Mouse (Mus musculus) adrenal gland, adult 2 months (tissue): ENCODE measurements around the gene Eefsec. TPM values are rescaled to one million over a fixed set of nuclear protein-coding genes. Genes with fewer than 3 reads are reported as not detected.
A peak's percentile ranks its signal among the peaks of the same experiment; 100 is the strongest.

Experiments used
- DNase-seq: peaks from one replicate; pipeline ENCODE4 v3.0.0; 2021
- polyA plus RNA-seq: library from polyadenylated mRNA; depleted of rRNA; stranded (reverse); fragments of >200 nt; gene quantifications from 2 replicates; pipeline ENCODE4 v1.2.3, GENCODE M21; 2012
- total RNA-seq, 2 experiments: library from RNA; stranded (reverse); gene quantifications; 2 replicates each; pipeline ENCODE4 v1.2.3; 2021

Eefsec gene
- total and polyA plus RNA-seq, 3 experiments = 15.4 to 22.4 (median 17.2) TPM

GRCm38 (mm10) chr6:88416130-88416758 is 30.1 kb downstream of the Eefsec start:
- DNase-seq = no peak

DNA sequence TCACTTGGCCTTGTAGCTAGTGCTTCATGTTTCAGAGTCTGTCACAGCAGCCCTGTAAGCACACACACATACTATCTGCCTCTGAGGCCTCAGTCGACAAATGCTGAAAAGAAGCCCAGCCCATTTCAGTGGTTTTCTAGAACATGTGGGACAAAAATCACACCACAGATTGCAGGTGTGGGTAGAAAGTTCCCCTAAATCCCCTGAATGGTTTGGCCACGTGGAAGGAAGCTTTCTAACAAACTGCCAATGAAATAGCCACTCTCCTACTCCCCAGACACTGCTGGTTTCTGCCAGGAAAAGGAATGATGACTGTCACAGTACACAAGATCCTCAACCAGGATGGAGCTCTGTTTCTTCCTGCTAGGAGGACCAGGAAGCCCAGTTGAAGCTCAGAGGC is 33.7 kb downstream of the Eefsec start:
- DNase-seq = no peak

GRCm38 (mm10) chr6:88409492-88409891 is 36.8 kb downstream of the Eefsec start:
- DNase-seq = no peak

GRCm38 (mm10) chr6:88400451-88400850 is 45.9 kb downstream of the Eefsec start:
- no peak for DNase-seq

- no peak for DNase-seq
Measured at GRCm38 (mm10) chr6:88397985-88398384, 48.4 kb downstream of the Eefsec start.

DNA sequence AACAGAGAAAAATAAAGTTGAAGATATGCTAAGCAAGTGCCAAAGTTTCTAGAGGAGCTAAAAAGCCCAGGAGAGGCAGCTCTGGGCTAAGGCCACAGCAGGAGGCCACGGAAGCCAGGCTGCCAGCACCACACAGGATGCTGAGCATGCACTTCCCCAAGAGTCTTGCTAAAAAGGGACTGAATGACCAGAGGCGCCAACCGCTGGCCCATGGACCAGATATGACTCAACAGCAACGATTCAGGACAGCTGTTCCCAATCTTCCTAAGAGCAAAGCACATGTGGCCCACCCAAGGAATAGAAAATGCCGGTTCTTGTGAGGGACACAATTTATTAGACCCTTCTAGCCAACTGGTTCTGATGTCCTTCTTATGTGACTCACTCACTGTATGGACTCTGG is 57.4 kb downstream of the Eefsec start:
- DNase-seq = no peak

GRCm38 (mm10) chr6:88387836-88388724 is 58.3 kb downstream of the Eefsec start:
- no peak for DNase-seq

DNA sequence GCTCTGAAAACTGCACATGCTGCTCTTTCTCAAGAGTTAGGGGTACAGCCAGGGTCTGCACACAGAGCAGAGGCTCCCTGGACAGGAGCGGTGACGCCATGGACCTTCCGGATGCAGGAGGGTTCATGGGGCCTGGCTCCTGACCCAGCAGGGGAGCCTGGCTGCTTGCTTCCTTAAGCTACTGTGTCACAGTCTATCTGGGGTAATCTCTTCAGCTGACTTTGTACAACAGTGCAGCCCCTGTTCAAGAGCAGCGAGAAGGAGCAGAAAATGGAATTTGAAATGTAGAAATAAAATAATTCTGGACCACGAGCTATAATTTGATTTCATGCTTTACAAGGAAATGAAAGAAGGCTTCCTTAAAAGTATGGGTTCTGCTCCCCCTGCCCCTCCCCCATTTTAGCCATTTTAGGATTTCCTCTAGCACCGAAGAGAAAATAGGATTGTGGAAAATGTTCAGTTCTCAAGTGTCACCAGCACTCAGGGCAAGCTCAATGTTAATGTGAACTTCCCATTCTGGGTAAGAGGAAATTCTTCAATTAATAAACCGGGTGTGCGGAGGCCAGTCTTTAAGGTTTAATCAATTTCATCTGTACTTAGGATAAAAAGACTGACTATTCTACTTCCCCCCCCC is 61.8 kb downstream of the Eefsec start:
- no peak for DNase-seq

DNA sequence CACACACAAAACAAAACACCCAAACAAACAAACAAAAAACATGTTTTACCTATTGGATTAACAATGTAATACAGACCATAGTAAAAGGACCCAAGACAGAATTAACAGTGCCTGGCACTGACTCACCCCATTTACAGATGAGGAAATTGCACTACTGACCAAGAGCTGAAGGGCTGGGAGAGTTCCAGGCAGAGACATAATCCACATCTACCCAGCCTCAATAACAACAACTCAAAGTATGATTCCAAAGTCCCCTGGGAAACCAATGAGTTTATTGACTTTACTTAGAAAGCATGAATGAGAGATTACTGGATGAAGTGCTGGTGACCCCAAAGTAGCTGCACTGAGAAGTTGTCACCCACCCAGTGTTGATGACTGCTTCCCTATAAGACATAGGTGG is 62.6 kb downstream of the Eefsec start:
- DNase-seq = no peak

GRCm38 (mm10) chr6:88379756-88380155 is 66.6 kb downstream of the Eefsec start:
- DNase-seq = peak; percentile 21

- DNase-seq = no peak
Measured at GRCm38 (mm10) chr6:88378829-88379228, 67.5 kb downstream of the Eefsec start.

DNA sequence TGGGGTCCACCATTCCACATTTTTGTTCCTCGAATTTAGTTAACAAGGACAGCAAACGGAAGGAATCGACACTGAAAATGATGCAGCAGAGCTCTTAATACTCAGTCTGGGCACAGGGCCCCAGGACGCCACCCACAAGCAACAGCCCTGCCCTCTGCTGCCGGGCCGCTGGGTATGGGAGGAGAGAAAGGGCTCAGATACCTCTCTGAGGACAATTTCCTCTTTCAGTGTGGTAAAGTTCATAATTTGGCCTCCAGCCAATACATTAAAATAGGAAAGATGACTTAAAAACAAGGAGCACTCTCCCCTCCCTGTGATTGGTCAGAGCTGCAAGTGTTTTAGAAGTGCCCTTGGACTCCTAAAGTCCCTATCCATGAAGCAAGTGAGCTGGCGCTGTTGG is 72.1 kb downstream of the Eefsec start:
- peak; percentile 54 for DNase-seq

DNA sequence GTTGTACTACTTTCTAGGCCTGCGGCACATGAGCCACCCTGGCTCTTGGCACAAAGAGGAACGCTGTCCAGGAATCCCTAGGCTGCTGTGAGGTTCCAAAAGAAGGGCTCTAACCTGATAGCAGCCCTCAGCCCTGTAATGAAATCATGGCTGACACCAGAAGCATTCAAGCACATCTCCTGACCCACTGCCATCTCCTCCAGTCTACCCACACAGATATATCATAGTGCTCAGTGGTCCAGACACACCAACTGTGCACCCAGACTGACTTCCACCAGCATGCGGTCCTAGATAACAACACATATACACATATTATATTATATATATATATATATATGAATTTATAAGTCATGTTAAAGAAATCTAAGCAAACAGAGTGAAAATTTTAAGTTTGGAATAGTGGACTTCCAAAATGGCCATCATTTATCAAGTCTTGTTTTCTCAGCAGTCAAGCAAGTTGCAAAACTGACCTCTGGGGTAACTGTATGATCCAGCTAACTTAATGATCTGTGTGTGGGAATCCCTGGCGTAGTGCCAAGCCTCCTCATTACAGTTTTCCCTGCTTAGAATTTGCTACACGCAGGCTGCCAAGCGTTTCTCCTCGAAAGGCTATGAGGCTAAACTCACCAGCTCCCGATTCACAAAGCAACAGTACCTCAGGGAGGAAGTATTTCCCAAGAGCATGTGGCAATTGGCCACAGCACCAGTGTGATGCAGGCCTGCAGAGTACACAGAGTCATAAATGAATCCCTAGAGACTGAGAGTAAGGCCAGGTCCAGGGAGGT is 76.3 kb downstream of the Eefsec start:
- DNase-seq = peak; percentile 52

GRCm38 (mm10) chr6:88363475-88364012 is 82.8 kb downstream of the Eefsec start:
- DNase-seq = no peak

DNA sequence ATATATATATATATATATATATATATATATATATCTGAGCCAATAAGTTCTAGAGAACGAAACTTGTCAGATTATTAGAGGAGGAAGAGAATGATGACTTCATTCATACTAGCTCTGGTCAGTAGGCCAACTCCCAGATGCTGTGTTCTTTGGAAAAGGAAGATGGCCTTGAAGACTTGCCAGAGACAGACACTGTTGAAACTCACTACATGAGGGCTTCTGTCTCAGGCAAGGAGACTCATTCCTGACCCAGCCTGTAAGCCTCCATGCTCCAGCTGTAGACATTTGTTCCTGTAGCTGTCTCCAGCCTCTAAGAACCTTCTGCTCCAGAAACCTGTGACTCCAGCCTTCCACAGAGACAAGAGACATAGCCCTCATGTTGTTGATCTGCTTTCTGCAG is 85.2 kb downstream of the Eefsec start:
- DNase-seq = peak; percentile 47

DNA sequence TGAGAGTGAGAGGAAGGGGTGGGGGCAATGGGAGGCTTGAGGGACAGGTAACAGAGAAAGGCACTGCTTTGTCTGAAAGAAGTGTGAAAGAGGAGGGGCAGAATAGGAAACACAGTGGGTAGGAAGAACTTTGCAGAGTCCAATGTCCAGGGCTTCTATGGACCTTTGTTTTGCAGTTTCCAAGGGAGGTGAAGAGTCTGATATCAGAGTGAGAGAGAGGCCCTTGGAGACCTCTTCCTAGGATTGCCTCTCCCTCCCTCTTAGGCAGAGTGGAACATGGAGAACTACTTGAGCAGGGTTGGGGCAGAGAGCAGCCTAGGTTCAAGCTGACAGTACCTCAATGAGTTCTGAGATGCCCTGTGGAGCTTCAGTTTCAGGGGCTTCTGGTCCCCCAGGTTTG is 88.1 kb downstream of the Eefsec start:
- no peak for DNase-seq

DNA sequence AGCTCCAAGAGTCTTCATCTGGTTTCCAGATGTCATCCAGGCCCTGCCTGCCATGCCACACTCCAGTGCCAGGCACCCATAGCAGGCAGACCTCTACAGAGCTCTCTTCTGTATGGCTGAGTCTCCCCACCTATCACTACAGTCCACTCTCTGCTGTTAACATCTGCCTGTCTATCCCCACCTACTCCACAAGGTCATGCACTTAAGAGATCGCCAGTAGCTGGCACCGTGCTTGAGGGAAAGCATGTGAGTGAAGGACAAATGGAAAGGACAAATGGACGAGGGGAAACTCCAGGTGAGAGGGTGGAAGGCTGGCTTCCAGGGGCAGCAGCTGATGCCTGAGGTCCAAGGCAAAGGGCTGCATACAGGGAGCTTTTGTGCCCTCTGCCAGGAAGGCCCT is 90.5 kb downstream of the Eefsec start:
- no peak for DNase-seq

DNA sequence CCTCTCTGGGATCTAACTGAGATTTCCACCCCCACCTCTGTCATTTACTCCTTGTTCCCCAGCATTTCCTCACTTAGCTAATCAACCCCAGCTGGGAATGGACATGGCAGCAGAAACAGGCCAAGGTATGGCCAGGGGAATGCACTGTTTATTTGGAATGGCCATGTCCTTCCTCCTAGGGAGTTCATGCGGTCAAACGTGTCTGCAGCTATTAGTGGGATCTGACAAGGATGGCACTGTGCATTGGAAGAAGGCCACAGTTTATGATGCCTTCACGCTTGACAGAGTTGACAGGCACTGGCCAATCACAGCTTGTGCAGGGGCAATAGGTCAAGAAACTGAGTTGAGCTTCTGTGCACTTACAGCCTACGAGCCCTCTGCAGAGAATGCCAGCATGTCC is 93.8 kb downstream of the Eefsec start:
- DNase-seq = no peak

GRCm38 (mm10) chr6:88346776-88347175 is 99.6 kb downstream of the Eefsec start:
- no peak for DNase-seq

- no peak for DNase-seq
Measured at GRCm38 (mm10) chr6:88345311-88345710, 101.0 kb downstream of the Eefsec start.

DNA sequence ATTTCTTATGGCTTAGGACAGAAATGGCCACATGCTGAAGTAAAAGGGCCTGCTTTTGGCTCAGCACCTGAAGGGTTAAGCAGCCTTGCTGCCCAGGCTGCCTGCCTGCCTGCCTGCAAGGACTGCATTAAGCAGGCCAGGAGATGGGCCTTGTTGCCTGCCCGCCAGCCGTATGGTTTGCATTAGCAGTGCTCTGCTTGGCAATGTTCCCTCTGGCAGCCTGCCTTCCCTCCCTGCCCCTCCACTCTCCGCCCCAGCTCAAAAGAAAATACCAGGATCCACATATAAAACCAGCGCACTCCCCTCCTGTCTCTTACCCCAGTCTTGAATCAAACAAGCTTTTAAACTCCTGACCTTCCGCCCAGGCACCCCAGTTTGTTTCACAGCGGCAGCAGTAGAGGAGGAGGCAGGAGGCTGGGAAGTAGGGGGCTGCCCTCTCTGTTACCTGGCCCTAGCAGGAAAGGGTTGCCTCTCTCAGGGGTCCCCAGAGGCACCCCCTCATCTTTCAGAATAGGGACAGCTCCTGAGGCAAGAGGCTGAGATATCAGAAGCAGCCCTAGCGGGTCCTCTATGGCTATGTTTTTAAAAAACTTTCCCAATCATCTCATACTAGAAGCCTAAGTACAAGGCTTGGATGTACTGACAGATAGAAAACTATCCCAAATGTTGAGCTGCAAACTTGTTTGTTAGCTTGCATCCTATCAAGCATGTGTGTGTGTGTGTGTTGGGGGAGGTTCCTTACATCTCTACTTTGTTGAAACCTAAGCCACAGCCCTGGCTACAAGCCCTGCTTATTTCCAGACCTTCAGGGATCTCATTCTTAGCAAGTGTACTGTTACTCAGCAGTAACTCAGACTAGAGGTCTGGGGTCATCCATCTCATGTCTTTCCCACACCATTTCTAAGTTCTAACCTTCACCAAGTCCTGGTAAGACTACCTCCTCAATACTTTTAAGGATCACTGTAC is 102.6 kb downstream of the Eefsec start:
- DNase-seq = peak; percentile 73
